Mouse (Mus musculus) heart, postnatal 0 days (tissue): Measurements from ENCODE around the gene Dlec1. TPM values are rescaled to one million over a fixed set of nuclear protein-coding genes. Genes with fewer than 3 reads are reported as not detected.

Experiments used
- ATAC-seq: fragments of 200-750 bp; cut with Nextera tagmentation; 2 replicates; pipeline ENCODE4 v1.8.0; 2017; ENCODE audit warnings: low read depth, moderate number of reproducible peaks, moderate library complexity; ENCODE audit not compliant: insufficient read depth
- DNase-seq: peaks from one replicate; pipeline ENCODE4 v3.0.0-alpha.2; 2016; ENCODE audit warnings: low spot score
- H3K27ac ChIP-seq: fragments of 300-500 bp; sonication (generic); 2 replicates; pipeline ENCODE4 v1.5.1; 2014; ENCODE audit warnings: low read depth, mild to moderate bottlenecking
- H3K27me3 ChIP-seq: fragments of 300-500 bp; sonication (generic); 2 replicates; pipeline ENCODE4 v1.6.1; 2014; ENCODE audit warnings: low read length, mixed read lengths; ENCODE audit not compliant: control insufficient read depth, insufficient read depth
- H3K36me3 ChIP-seq: fragments of 300-500 bp; sonication (generic); replicated peaks from 2 replicates; pipeline ENCODE4 v1.6.1; 2014; ENCODE audit warnings: low read length, mixed read lengths; ENCODE audit not compliant: control insufficient read depth, insufficient read depth
- H3K4me1 ChIP-seq: fragments of 300-500 bp; sonication (generic); 2 replicates; pipeline ENCODE4 v1.6.1; 2014; ENCODE audit warnings: antibody characterized with exemption; ENCODE audit not compliant: control insufficient read depth, insufficient read depth
- H3K4me2 ChIP-seq: fragments of 300-500 bp; sonication (generic); 2 replicates; pipeline ENCODE4 v1.6.1; 2014; ENCODE audit warnings: low read depth, mild to moderate bottlenecking, low read length, moderate library complexity
- H3K4me3 ChIP-seq: fragments of 300-500 bp; sonication (generic); 2 replicates; pipeline ENCODE4 v1.5.1; 2014; ENCODE audit warnings: low read depth, low read length
- H3K9ac ChIP-seq: fragments of 300-500 bp; sonication (generic); replicated peaks from 2 replicates; pipeline ENCODE4 v1.6.1; 2014; ENCODE audit warnings: low read depth, low read length, mixed read lengths
- H3K9me3 ChIP-seq: fragments of 300-500 bp; sonication (generic); replicated peaks from 2 replicates; pipeline ENCODE4 v1.6.1; 2016; ENCODE audit warnings: low read length; ENCODE audit not compliant: control insufficient read depth
- CTCF ChIP-seq: IDR thresholded peaks from 2 replicates; pipeline ENCODE4 v1.5.1; 2016; ENCODE audit warnings: antibody characterized with exemption, control low read depth, low read depth
- EP300 ChIP-seq: IDR thresholded peaks from 2 replicates; pipeline ENCODE4 v1.6.1; 2016; ENCODE audit warnings: antibody characterized with exemption, low read depth
- WGBS: fragments of 180-500 bp; shearing (Covaris S2); extraction: QIAGEN DNeasy Blood & Tissue Kit; methylation state at CpG from one replicate; pipeline ENCODE4 v1.1.7; 2014; 5-methylcytosine and 5-hydroxymethylcytosine counted together
- polyA plus RNA-seq: library from polyadenylated mRNA; unstranded; fragments of >200 nt; fragmentation: Nextera tagmentation; extraction: Ambion mirVana; gene quantifications from 2 replicates; pipeline ENCODE4 v1.2.1, GENCODE M21; 2015
- total RNA-seq: library from RNA; depleted of rRNA; stranded (reverse); fragments of >200 nt; gene quantifications from 2 replicates; pipeline ENCODE4 v1.2.3, GENCODE M21; 2014; ENCODE audit warnings: low replicate concordance

Gene Dlec1
- total and polyA plus RNA-seq, 2 experiments from 2014 or later: 0.15 TPM; not detected in 1

DNA sequence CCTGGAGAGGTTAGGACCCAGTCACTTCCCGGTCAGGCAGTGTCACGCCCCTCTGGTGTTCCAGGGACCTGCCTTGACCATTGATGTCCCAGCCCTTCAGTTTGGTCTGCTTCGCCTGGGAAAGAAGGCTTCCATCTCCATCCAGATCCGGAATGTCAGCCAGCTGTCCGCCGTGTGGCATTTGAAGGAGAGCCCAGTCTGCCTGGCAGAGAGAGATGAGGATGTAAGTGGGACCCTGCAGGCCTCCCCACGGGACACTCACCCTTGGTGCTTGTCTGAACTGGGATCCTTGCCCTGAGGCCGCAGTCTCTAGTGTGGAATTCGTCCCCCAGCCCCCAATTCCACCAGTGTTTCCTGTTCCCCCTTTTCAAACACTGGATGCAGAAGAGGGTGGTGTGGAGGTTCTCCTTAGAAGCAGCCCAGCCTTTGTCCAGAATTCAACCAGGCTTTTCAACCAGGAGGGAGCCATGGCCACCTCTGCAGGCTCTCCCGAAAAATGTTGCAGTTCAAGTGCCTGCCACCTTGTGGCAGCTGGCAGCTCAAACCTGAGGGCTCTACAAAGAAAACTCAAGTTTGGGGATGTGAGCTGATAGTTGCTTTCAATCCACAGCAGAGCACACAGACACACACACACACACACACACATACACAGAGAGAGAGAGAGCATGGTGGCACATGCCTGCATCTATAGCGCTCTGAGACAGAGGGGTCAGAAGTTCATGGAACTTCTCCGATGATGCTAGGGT, 26.3 kb downstream of the Dlec1 start:
- H3K4me3 ChIP-seq: no peak overlapping the region
- no peak overlapping the region for H3K4me2 ChIP-seq
- H3K27ac ChIP-seq: no peak overlapping the region
- H3K36me3 ChIP-seq: no peaks in the 10 kb centered on the region
- no peaks in the 10 kb centered on the region for H3K9me3 ChIP-seq
- H3K9ac ChIP-seq: no peak overlapping the region
- TF ChIP-seq EP300 (no peak), CTCF (peak; percentile 17; the same call in 1 of the 2 replicates)
- WGBS: 78% methylated on average over 12 of the region's 12 CpGs
- no peaks in the 10 kb centered on the region for H3K27me3 ChIP-seq
- no peaks in the 10 kb centered on the region for H3K4me1 ChIP-seq
- DNase-seq: no peak
- no peak for ATAC-seq

DNA sequence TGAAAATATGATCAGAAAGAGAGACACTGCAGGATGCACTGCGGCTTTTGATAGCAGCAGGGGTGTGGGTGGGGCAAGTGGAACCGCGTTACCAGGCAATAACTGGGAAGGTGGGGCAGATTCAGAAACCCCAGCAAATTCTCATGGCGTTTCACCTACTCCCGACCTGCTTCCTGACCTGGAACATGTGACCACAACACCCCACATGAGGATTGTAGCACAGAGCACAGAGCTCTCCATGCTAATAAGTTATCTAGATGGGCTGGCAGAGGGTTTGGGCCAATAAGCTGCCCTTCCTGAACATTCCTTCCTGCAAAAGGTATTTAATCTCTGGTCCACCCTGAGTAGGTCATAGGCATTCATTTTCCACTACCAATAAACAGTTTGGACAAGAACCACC, 28.4 kb downstream of the Dlec1 start:
- Histone ChIP-seq H3K4me1 (no peaks in the 10 kb centered on the region), H3K27ac (no peak overlapping the region), H3K36me3 (no peaks in the 10 kb centered on the region), H3K9ac (no peak overlapping the region), H3K9me3 (no peaks in the 10 kb centered on the region), H3K27me3 (no peaks in the 10 kb centered on the region), H3K4me3 (no peak overlapping the region), H3K4me2 (no peak overlapping the region)
- ATAC-seq (no peak), DNase-seq (no peak)
- 53% methylated on average over 5 of the region's 5 CpGs for WGBS
- no peak for TF ChIP-seq EP300
- TF ChIP-seq CTCF: no peak

DNA sequence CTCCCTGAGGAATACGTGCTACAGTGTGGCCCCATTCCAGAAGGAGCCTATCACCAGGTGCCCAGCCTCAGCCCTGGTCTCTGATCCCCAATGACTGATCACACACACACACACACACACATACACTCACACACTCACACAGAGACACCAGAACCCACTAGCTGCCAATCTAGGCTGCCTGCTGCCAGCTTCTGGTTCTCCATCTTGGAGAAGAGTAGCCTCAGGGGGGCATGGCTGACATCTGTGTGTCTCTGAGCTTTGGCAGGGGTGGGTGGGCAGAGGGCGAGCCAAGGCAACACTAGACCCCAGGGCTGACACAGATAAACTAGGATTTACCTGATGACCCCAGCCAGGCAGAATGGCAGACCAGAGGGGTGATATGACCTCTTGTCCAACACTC, 36.6 kb downstream of the Dlec1 start:
- H3K9ac ChIP-seq: no peak overlapping the region
- WGBS: 82% methylated on average over 2 of the region's 2 CpGs
- H3K4me1 ChIP-seq: no peaks in the 10 kb centered on the region
- H3K4me3 ChIP-seq: no peak overlapping the region
- DNase-seq (no peak), ATAC-seq (no peak)
- H3K4me2 ChIP-seq: no peak overlapping the region
- H3K9me3 ChIP-seq: no peaks in the 10 kb centered on the region
- TF ChIP-seq EP300 (no peak), CTCF (no peak)
- H3K36me3 ChIP-seq: no peaks in the 10 kb centered on the region
- H3K27ac ChIP-seq: no peak overlapping the region
- no peaks in the 10 kb centered on the region for H3K27me3 ChIP-seq

DNA sequence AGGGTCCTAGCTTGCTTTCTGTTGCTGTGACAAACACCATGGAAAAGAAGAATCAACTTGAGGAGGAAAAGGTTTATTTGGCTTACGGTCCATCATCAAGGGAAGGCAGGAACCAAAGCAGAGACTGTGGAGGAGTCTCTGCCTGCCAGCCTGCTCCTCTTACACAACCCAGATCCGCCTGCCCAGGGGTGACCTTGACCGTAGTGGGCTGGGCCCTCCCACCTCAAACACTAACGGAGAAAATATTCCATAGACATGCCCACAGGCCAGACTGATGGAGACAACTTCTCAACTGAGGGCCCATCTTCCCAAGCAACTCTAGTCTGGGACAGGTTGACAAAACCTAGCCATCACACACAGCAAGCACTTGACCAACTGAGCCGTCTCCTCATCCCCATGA, 39.8 kb downstream of the Dlec1 start:
- no peak overlapping the region for H3K4me3 ChIP-seq
- no peaks in the 10 kb centered on the region for H3K9me3 ChIP-seq
- H3K27me3 ChIP-seq: no peaks in the 10 kb centered on the region
- 66% methylated on average over 5 of the region's 5 CpGs for WGBS
- no peak for ATAC-seq
- H3K9ac ChIP-seq: no peak overlapping the region
- H3K4me2 ChIP-seq: no peak overlapping the region
- DNase-seq: no peak
- H3K36me3 ChIP-seq: no peaks in the 10 kb centered on the region
- H3K4me1 ChIP-seq: no peaks in the 10 kb centered on the region
- H3K27ac ChIP-seq: no peak overlapping the region
- TF ChIP-seq CTCF: no peak
- TF ChIP-seq EP300: no peak

DNA sequence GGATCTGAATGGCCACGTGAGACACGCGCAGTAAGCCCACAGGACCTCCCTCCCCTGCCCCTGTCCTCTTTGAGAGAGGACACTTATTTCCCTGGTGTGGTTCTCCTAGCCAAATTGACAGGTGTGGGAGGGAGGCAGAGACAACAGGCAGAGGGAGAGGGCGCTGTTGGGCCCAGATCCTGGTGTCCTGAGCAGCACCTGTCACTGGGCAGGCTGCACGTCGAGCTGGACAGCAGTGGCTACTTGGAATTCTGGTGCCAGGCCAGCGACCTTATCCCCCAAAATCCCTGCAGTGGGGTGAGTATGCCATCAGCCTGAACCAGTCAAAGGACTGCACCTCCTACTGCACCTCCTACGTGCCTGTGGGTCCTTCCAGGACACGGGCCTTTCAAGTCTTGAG, 41.1 kb downstream of the Dlec1 start:
- Histone ChIP-seq H3K27ac (no peak overlapping the region), H3K27me3 (no peaks in the 10 kb centered on the region), H3K4me1 (no peaks in the 10 kb centered on the region), H3K4me3 (no peak overlapping the region), H3K4me2 (no peak overlapping the region), H3K9ac (no peak overlapping the region), H3K36me3 (no peaks in the 10 kb centered on the region), H3K9me3 (no peaks in the 10 kb centered on the region)
- DNase-seq (no peak), ATAC-seq (no peak)
- no peak for TF ChIP-seq CTCF
- TF ChIP-seq EP300: no peak
- WGBS: 70% methylated on average over 9 of the region's 9 CpGs

DNA sequence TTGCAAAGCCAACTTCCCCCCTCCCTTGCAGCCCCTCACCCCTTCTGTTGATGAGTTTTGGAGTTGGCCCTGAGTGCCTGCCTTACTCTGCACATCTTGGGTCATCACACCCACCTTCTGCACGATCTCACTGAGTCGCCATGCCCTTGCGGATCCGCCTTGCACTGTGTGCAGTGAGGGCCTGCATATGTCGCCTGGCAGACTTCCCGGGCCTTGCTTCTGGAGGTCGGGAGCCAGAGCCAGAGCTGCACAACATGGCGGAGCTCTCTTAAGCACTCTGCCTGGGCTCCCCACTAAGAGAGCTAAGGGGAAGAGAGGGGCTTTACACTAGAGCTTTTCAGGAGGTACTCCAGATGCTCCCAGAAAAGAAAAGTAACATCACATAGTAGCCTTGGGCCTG, 42.4 kb downstream of the Dlec1 start:
- TF ChIP-seq CTCF (no peak), EP300 (no peak)
- WGBS: 74% methylated on average over 8 of the region's 8 CpGs
- no peak for ATAC-seq

More for the DNA sequence above, 42.4 kb downstream of the Dlec1 start:
- no peak overlapping the region for H3K27ac ChIP-seq
- H3K9ac ChIP-seq: no peak overlapping the region
- no peak overlapping the region for H3K4me2 ChIP-seq
- no peak overlapping the region for H3K4me3 ChIP-seq
- H3K9me3 ChIP-seq: no peaks in the 10 kb centered on the region
- DNase-seq: no peak
- H3K27me3 ChIP-seq: no peaks in the 10 kb centered on the region
- H3K4me1 ChIP-seq: no peaks in the 10 kb centered on the region
- H3K36me3 ChIP-seq: no peaks in the 10 kb centered on the region
